ENCODE assay signal across 7 mouse cellular contexts in the genomic region with DNA sequence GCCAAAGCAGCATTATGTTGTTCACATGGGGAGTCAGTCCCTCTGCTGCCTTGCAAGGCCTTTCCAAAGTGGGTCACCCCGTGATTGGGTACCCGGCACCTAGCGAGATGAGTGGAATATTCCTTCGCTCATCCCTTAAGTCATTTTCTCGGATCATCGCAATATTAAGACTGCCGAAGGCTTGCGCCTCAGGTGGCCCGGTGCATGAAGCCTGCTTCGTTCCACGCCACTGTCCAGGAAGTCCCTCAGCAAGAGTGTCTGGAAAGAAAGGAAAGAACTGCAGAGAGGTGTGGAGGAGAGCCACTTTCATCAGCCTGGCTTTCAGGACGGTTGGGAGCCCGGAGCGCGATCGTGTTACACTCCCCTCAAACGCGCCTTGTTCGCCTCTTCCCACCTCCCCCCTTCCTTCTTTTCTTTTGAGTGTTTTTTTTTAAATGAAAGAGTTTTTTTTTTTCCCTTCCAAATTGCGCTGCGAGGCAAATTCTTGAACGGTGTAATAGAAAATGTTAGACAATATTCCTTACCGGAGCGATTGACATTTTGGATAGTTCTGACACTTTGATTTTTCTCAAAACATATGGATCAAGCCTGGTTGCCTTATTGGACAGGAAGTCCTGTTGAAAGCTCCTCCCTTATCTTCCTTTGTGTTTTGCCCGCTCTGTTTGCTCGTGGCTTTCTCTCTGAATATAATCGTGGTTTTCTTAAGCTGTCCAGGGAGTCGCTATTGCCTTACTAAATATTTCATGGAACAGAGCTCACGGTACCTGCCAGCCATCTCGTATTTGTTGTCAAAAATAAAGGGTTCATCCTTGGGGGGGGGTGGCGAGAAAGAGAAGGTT.
A peak's percentile ranks its signal among the peaks of the same experiment; 100 is the strongest.
DNase-seq lines count a peak whose midpoint lies in the region; ATAC-seq and TF ChIP-seq lines count a peak whose summit lies in the region.

No protein-coding gene starts in this region.

- peak overlapping the region in 1 of 2 experiments; percentile 55; a peak in 1 of 4 replicates for H3K4me3 ChIP-seq in ES-E14 (ENCODE audit: insufficient read depth in 1 of 2, low read depth in 1 of 2, low read length in 2 of 2, poor library complexity in 1 of 2, severe bottlenecking in 1 of 2)
- H3K4me3 ChIP-seq in forebrain, embryonic 10.5 days: peak overlapping the region; percentile 47
- H3K4me3 ChIP-seq in limb, embryonic 11.5 days (ENCODE audit: low read depth, low read length): no peak overlapping the region
- H3K4me3 ChIP-seq in neural tube, embryonic 14.5 days (ENCODE audit: low read depth, low read length): peak overlapping the region; percentile 21

- no peak overlapping the region for H3K9ac ChIP-seq in ES-E14 (ENCODE audit: insufficient read depth, low read depth, low read length, poor library complexity, severe bottlenecking)
- H3K9ac ChIP-seq in limb, embryonic 11.5 days (ENCODE audit: low read length): no peak overlapping the region; the same call in 1 of the 2 replicates
- peak overlapping the region; percentile 13; the same call in 1 of the 2 replicates for H3K9ac ChIP-seq in neural tube, embryonic 14.5 days (replicated peaks; ENCODE audit: low read depth, low read length)

- H3K4me1 ChIP-seq in ES-E14 (ENCODE audit: control insufficient read depth in 2 of 2, insufficient read depth in 2 of 2, low read length in 2 of 2, poor library complexity in 1 of 2): no peaks in the 10 kb centered on the region
- H3K4me1 ChIP-seq in forebrain, embryonic 10.5 days: peaks cover 83% of the 10 kb centered on the region
- peaks cover 16% of the 10 kb centered on the region for H3K4me1 ChIP-seq in limb, embryonic 11.5 days (ENCODE audit: control insufficient read depth, insufficient read depth, low read length)
- 0 out of 2 replicates have a peak, but pooled peaks cover 11% of the 10 kb centered on the region for H3K4me1 ChIP-seq in neural tube, embryonic 14.5 days (ENCODE audit: control insufficient read depth, insufficient read depth, low read length)

- no peak for DNase-seq in ES-E14 (ENCODE audit: low read depth, low spot score)
- DNase-seq in brain, adult 2 months (ENCODE audit: low read depth, low spot score): peak; percentile 26
- peak; percentile 44 for DNase-seq in forebrain, embryonic 10.5 days (ENCODE audit: extremely low spot score, low spot score)
- peak; percentile 61 for DNase-seq in limb, embryonic 11.5 days (ENCODE audit: low spot score)
- no peak for DNase-seq in layer of hippocampus, adult 8-10 months (ENCODE audit: low spot score in 2 of 2)
- no peak for DNase-seq in thymus, postnatal 25 days

- H3K27ac ChIP-seq in ES-E14 (ENCODE audit: insufficient read depth, low read depth, low read length, poor library complexity, severe bottlenecking): no peak overlapping the region
- H3K27ac ChIP-seq in forebrain, embryonic 10.5 days: peak overlapping the region; percentile 83
- no peak overlapping the region; the same call in 1 of the 2 replicates for H3K27ac ChIP-seq in limb, embryonic 11.5 days (replicated peaks; ENCODE audit: low read depth, low read length)
- no peak overlapping the region for H3K27ac ChIP-seq in neural tube, embryonic 14.5 days (ENCODE audit: low read depth, low read length)

- in situ Hi-C loops in ES-E14 (cut with MboI; ENCODE audit: low sequenced_read_pairs in 2 of 2, unreplicated experiment in 2 of 2): no loop called here

- peaks cover 94% of the 10 kb centered on the region for H3K27me3 ChIP-seq in forebrain, embryonic 10.5 days (ENCODE audit: poor library complexity, severe bottlenecking)
- peaks cover 61% of the 10 kb centered on the region for H3K27me3 ChIP-seq in limb, embryonic 11.5 days (ENCODE audit: control insufficient read depth, insufficient read depth, low read length)
- H3K27me3 ChIP-seq in neural tube, embryonic 14.5 days (ENCODE audit: control insufficient read depth, insufficient read depth, low read length): no peaks in the 10 kb centered on the region

- no peak for ATAC-seq in limb, embryonic 11.5 days (ENCODE audit: insufficient number of reproducible peaks, low FRiP score, low TSS enrichment, low read depth)
- no peak for ATAC-seq in neural tube, embryonic 14.5 days (ENCODE audit: low read depth)

- no peaks in the 10 kb centered on the region for H3K9me3 ChIP-seq in ES-E14 (ENCODE audit: control insufficient read depth, insufficient read depth, low read depth, low read length)
- H3K9me3 ChIP-seq in forebrain, embryonic 10.5 days: peaks cover 2% of the 10 kb centered on the region; the same call in 1 of the 2 replicates
- no peaks in the 10 kb centered on the region for H3K9me3 ChIP-seq in limb, embryonic 11.5 days (ENCODE audit: control insufficient read depth, low read length)
- no peaks in the 10 kb centered on the region for H3K9me3 ChIP-seq in neural tube, embryonic 14.5 days (ENCODE audit: control insufficient read depth, low read length)

- peak overlapping the region; percentile 40 for H3K4me2 ChIP-seq in limb, embryonic 11.5 days (ENCODE audit: low read depth, severe bottlenecking)
- H3K4me2 ChIP-seq in neural tube, embryonic 14.5 days (ENCODE audit: low read depth, low read length): peak overlapping the region; percentile 48

- no peaks in the 10 kb centered on the region for H3K36me3 ChIP-seq in ES-E14 (ENCODE audit: control insufficient read depth, insufficient read depth, low read length, poor library complexity, severe bottlenecking)
- H3K36me3 ChIP-seq in forebrain, embryonic 10.5 days (replicated peaks): no peaks in the 10 kb centered on the region
- no peaks in the 10 kb centered on the region for H3K36me3 ChIP-seq in limb, embryonic 11.5 days (ENCODE audit: control insufficient read depth, insufficient read depth, low read length)
- no peaks in the 10 kb centered on the region for H3K36me3 ChIP-seq in neural tube, embryonic 14.5 days (ENCODE audit: control insufficient read depth, insufficient read depth, low read length)

- 3% methylated on average over 31 of the region's 31 CpGs for WGBS in forebrain, embryonic 10.5 days
- 4% methylated on average over 31 of the region's 31 CpGs for WGBS in limb, embryonic 11.5 days
- WGBS in neural tube, embryonic 14.5 days: 5% methylated on average over 31 of the region's 31 CpGs

TF ChIP-seq in ES-E14, 5 proteins besides CTCF, POLR2A, EP300 and RAD21:
- TF ChIP-seq CHD2 (IDR thresholded peaks at IDR 0.05; ENCODE audit: low read depth, low read length): peak; percentile 65
- TF ChIP-seq ZNF384 (IDR thresholded peaks at IDR 0.05; ENCODE audit: low read depth, low read length): no peak
- no peak for TF ChIP-seq MAFK (IDR thresholded peaks at IDR 0.05; ENCODE audit: insufficient read depth, low read depth, low read length)

Comparison
In these comparisons a context has a peak if more than half of its experiments do, and no peak if none do; other contexts are left out.
1. DNase-seq: peak in brain, adult 2 months (single experiment), forebrain, embryonic 10.5 days (single experiment) and limb, embryonic 11.5 days (single experiment); none in ES-E14 (single experiment), layer of hippocampus, adult 8-10 months (0 of 2) and thymus, postnatal 25 days (single experiment).